Mouse (Mus musculus): ENCODE data around the gene Gm33543. TPM values are rescaled to one million over a fixed set of nuclear protein-coding genes. Genes with fewer than 3 reads are reported as not detected.

Gm33543 gene
- total and polyA plus RNA-seq, 3 experiments: not detected

DNA sequence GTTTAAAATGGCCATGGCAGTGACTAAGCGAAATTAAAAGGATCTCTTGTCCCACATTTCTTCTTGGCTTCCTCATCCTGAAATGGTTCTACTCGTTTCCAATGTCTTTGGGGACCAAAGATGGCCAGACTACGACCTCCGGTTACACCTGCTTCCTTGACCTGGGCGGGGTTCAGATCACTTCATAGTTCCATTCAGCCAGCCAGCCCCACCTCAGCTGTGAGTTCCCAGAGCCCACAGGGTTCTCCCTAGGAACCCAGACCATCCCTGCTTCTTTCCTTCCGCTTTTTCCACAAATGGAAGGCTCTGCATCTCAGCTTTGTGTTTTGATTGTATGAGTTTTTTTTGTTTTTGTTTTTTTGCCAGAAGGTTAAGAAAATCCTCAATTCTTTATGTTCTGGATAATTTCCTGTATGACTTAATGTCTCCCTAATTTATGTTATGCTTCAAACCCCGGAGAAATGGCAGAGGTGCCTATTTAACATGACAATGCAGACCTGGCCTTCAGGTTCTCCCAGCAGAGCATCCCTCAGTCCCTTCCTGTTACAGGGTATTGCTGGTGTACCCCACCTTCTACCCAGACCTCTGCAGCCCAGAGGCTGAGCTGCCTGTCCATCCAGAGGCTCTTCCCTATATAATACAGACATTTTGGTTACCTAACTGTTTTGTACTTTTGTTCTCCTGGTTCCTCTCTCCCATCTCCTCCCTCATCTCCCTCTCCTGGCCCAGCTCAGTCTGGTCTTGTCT, 48.7 kb upstream of the Gm33543 start:
- no peaks in the 10 kb centered on the region for H3K36me3 ChIP-seq (ENCODE audit: control insufficient read depth in 1 of 2, insufficient read depth in 2 of 2, low read length in 2 of 2)
- no peaks in the 10 kb centered on the region for H3K9me3 ChIP-seq (replicated peaks; ENCODE audit: insufficient read depth, low read length)
- no peak for DNase-seq (ENCODE audit: low read depth, low spot score)
- peaks cover 0 to 7% of the 10 kb centered on the region in 2 experiments; a peak in 1 of 4 replicates for H3K4me1 ChIP-seq (ENCODE audit: control insufficient read depth in 1 of 2, insufficient read depth in 2 of 2, low read length in 2 of 2)
- no peak for TF ChIP-seq CHD1 (IDR thresholded peaks at IDR 0.05; ENCODE audit: low read depth, low read length)
- TF ChIP-seq TCF12 (IDR thresholded peaks at IDR 0.05; ENCODE audit: low read depth, low read length): no peak
- TF ChIP-seq E2F4 (IDR thresholded peaks at IDR 0.05; ENCODE audit: borderline replicate concordance, low read depth, low read length): no peak
- TF ChIP-seq CTCF (IDR thresholded peaks at IDR 0.05 in 2 of 3, conservative IDR thresholded peaks at IDR 0.05 in 1 of 3; ENCODE audit: control insufficient read depth in 1 of 3, insufficient read depth in 1 of 3, low read depth in 2 of 3, low read length in 3 of 3, poor library complexity in 1 of 3, severe bottlenecking in 1 of 3): no peak
- TF ChIP-seq ZNF384 (IDR thresholded peaks at IDR 0.05; ENCODE audit: low read depth, low read length): no peak
- no peak for TF ChIP-seq GABPA (IDR thresholded peaks at IDR 0.05; ENCODE audit: low read depth, low read length)
- TF ChIP-seq NRF1 (IDR thresholded peaks at IDR 0.05; ENCODE audit: insufficient read depth, low read depth, low read length, poor library complexity, severe bottlenecking): no peak
- no peak for TF ChIP-seq NELFE (IDR thresholded peaks at IDR 0.05; ENCODE audit: low read depth, low read length)
- no peak for TF ChIP-seq SIN3A (IDR thresholded peaks at IDR 0.05; ENCODE audit: low read length)
- TF ChIP-seq JUND (IDR thresholded peaks at IDR 0.05; ENCODE audit: low read depth, low read length): no peak
- no peak for TF ChIP-seq ETS1 (IDR thresholded peaks at IDR 0.05; ENCODE audit: low read depth, low read length)
- TF ChIP-seq MAFK (IDR thresholded peaks at IDR 0.05; ENCODE audit: borderline replicate concordance, low read depth, low read length): no peak
- TF ChIP-seq TBP (IDR thresholded peaks at IDR 0.05; ENCODE audit: low read depth, low read length): no peak
- no peak for TF ChIP-seq RAD21 (IDR thresholded peaks at IDR 0.05; ENCODE audit: low read depth, low read length)
- no peak for TF ChIP-seq GATA1 (IDR thresholded peaks at IDR 0.05; ENCODE audit: low read depth, low read length)
- no peak for TF ChIP-seq POLR2AphosphoS2 (IDR thresholded peaks at IDR 0.05; ENCODE audit: low read length)
- no peak for TF ChIP-seq SMC3 (IDR thresholded peaks at IDR 0.05; ENCODE audit: low read depth, low read length)
- no peak overlapping the region for H3K4me3 ChIP-seq (ENCODE audit: control insufficient read depth in 1 of 2, insufficient read depth in 1 of 2, low read depth in 2 of 2, low read length in 2 of 2)
- no peak overlapping the region for H3K27ac ChIP-seq (ENCODE audit: control insufficient read depth, low read depth, low read length)
- no peaks in the 10 kb centered on the region for H3K79me2 ChIP-seq (ENCODE audit: control insufficient read depth, insufficient read depth, low read length, poor library complexity)
- H3K9ac ChIP-seq (ENCODE audit: control insufficient read depth, low read depth, low read length, poor library complexity, severe bottlenecking): no peak overlapping the region
- peaks cover 0 to 3% of the 10 kb centered on the region in 2 experiments; a peak in 2 of 4 replicates for H3K27me3 ChIP-seq (ENCODE audit: control insufficient read depth in 1 of 2, insufficient read depth in 2 of 2, low read length in 2 of 2)

DNA sequence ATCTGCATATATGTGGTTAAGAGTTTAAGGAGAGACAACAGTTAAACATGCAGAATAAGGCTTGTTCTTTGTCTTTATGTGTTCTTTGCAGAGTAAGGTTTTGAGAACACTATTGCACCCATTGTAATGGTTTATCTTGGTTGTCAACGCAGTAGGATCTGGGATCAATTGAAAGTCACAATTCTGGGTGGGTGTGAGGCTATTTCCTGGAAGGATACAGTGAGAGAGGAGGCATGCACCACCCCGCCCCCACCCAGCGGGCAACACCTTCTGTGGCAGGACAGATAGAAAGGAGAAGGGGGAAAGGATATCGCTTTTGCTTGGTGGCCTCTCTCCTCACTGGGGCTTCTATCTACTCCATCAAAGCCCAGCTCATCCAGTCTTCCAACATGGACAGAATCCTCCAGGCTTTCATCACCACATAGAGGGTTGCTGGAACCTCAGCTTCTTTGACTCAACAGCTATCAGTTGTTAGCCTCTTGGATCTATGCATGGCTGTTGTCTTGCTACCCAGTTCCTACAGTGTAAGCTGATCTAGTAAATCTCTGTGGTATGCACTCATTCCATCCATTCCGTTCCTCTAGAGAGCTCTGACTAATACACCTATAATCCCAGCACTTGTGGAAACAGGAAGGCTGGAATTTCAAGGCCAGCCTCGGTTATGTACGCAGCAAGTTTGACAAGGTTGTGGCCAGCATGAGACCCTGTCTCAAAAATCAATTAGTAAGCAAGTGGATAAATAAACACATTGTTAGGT, 41.2 kb upstream of the Gm33543 start:
- H3K79me2 ChIP-seq (ENCODE audit: control insufficient read depth, insufficient read depth, low read length, poor library complexity): no peaks in the 10 kb centered on the region
- H3K36me3 ChIP-seq (ENCODE audit: control insufficient read depth in 1 of 2, insufficient read depth in 2 of 2, low read length in 2 of 2): no peaks in the 10 kb centered on the region; a peak in 1 of 4 replicates
- H3K9ac ChIP-seq (ENCODE audit: control insufficient read depth, low read depth, low read length, poor library complexity, severe bottlenecking): no peak overlapping the region
- peaks cover 0 to 2% of the 10 kb centered on the region in 2 experiments; a peak in 1 of 4 replicates for H3K4me1 ChIP-seq (ENCODE audit: control insufficient read depth in 1 of 2, insufficient read depth in 2 of 2, low read length in 2 of 2)
- DNase-seq (ENCODE audit: low read depth, low spot score): no peak
- no peak for TF ChIP-seq HCFC1 (IDR thresholded peaks at IDR 0.05; ENCODE audit: low read depth, low read length)
- TF ChIP-seq ZC3H11A (IDR thresholded peaks at IDR 0.05; ENCODE audit: low read depth, low read length): no peak
- TF ChIP-seq GATA1 (IDR thresholded peaks at IDR 0.05; ENCODE audit: low read depth, low read length): no peak
- TF ChIP-seq MXI1 (IDR thresholded peaks at IDR 0.05; ENCODE audit: low read depth, low read length): no peak
- TF ChIP-seq GABPA (IDR thresholded peaks at IDR 0.05; ENCODE audit: low read depth, low read length): no peak
- TF ChIP-seq POLR2AphosphoS2 (IDR thresholded peaks at IDR 0.05; ENCODE audit: low read length): no peak
- no peak for TF ChIP-seq SMC3 (IDR thresholded peaks at IDR 0.05; ENCODE audit: low read depth, low read length)
- no peak for TF ChIP-seq ETS1 (IDR thresholded peaks at IDR 0.05; ENCODE audit: low read depth, low read length)
- no peak for TF ChIP-seq EP300 (IDR thresholded peaks at IDR 0.05; ENCODE audit: low read depth in 1 of 2, low read length in 2 of 2)
- TF ChIP-seq KAT2A (conservative IDR thresholded peaks at IDR 0.05; ENCODE audit: low read depth, low read length): no peak
- TF ChIP-seq TAL1 (IDR thresholded peaks at IDR 0.05; ENCODE audit: low read length): no peak
- no peak for TF ChIP-seq UBTF (IDR thresholded peaks at IDR 0.05; ENCODE audit: borderline replicate concordance, insufficient read depth, low read depth, low read length)
- TF ChIP-seq NELFE (IDR thresholded peaks at IDR 0.05; ENCODE audit: low read depth, low read length): no peak
- TF ChIP-seq RAD21 (IDR thresholded peaks at IDR 0.05; ENCODE audit: low read depth, low read length): no peak
- no peak for TF ChIP-seq JUND (IDR thresholded peaks at IDR 0.05; ENCODE audit: low read depth, low read length)
- TF ChIP-seq MAFK (IDR thresholded peaks at IDR 0.05; ENCODE audit: borderline replicate concordance, low read depth, low read length): no peak
- TF ChIP-seq POLR2AphosphoS5 (IDR thresholded peaks at IDR 0.05; ENCODE audit: borderline replicate concordance, low read depth, low read length): no peak
- H3K27me3 ChIP-seq (ENCODE audit: control insufficient read depth in 1 of 2, insufficient read depth in 2 of 2, low read length in 2 of 2): peaks cover 0 to 4% of the 10 kb centered on the region in 2 experiments; a peak in 2 of 4 replicates
- H3K27ac ChIP-seq (ENCODE audit: control insufficient read depth, low read depth, low read length): no peak overlapping the region
- no peaks in the 10 kb centered on the region for H3K9me3 ChIP-seq (replicated peaks; ENCODE audit: insufficient read depth, low read length)
- H3K4me3 ChIP-seq (ENCODE audit: control insufficient read depth in 1 of 2, insufficient read depth in 1 of 2, low read depth in 2 of 2, low read length in 2 of 2): no peak overlapping the region

All from MEL (cell line).